Mouse (Mus musculus) kidney, embryonic 14.5 days (tissue): ENCODE results near the gene Ccl25. TPM values are rescaled to one million over a fixed set of nuclear protein-coding genes. Genes with fewer than 3 reads are reported as not detected.
A peak's percentile ranks its signal among the peaks of the same experiment; 100 is the strongest.
"Not testable (repeated sequence)": the region's sequence is repeated elsewhere in the genome, so short reads cannot be mapped to it uniquely, and the experiment has no call there.

Experiments used
- ATAC-seq: fragments of 200-750 bp; cut with Nextera tagmentation; 2 replicates; pipeline ENCODE4 v1.8.0; 2017; ENCODE audit warnings: moderate number of reproducible peaks, mild to moderate bottlenecking, moderate TSS enrichment, moderate library complexity; ENCODE audit not compliant: low FRiP score, low TSS enrichment
- H3K27ac ChIP-seq: fragments of 300-500 bp; sonication (generic); 2 replicates; pipeline ENCODE4 v1.5.1; 2014; ENCODE audit warnings: low read depth, mild to moderate bottlenecking, low read length, moderate library complexity, mixed read lengths
- H3K27me3 ChIP-seq: fragments of 300-500 bp; sonication (generic); 2 replicates; pipeline ENCODE4 v1.6.1; 2014; ENCODE audit warnings: mild to moderate bottlenecking, low read length; ENCODE audit not compliant: control insufficient read depth, insufficient read depth
- H3K36me3 ChIP-seq: fragments of 300-500 bp; sonication (generic); 2 replicates; pipeline ENCODE4 v1.6.1; 2014; ENCODE audit warnings: low read length, mixed read lengths; ENCODE audit not compliant: control insufficient read depth, insufficient read depth
- H3K4me1 ChIP-seq: fragments of 300-500 bp; sonication (generic); 2 replicates; pipeline ENCODE4 v1.6.1; 2014; ENCODE audit warnings: low read length, mixed read lengths; ENCODE audit not compliant: control insufficient read depth, insufficient read depth
- H3K4me2 ChIP-seq: fragments of 300-500 bp; sonication (generic); replicated peaks from 2 replicates; pipeline ENCODE4 v1.6.1; 2014; ENCODE audit warnings: low read depth, mild to moderate bottlenecking, low read length
- H3K4me3 ChIP-seq: fragments of 300-500 bp; sonication (generic); 2 replicates; pipeline ENCODE4 v1.5.1; 2014; ENCODE audit warnings: mild to moderate bottlenecking, low read length
- H3K9ac ChIP-seq: fragments of 300-500 bp; sonication (generic); 2 replicates; pipeline ENCODE4 v1.6.1; 2014; ENCODE audit warnings: low read depth, mild to moderate bottlenecking, low read length, moderate library complexity
- H3K9me3 ChIP-seq: fragments of 300-500 bp; sonication (generic); 2 replicates; pipeline ENCODE4 v1.6.1; 2016; ENCODE audit warnings: low read length; ENCODE audit not compliant: control insufficient read depth
- WGBS: fragments of 180-500 bp; shearing (Covaris S2); extraction: QIAGEN DNeasy Blood & Tissue Kit; methylation state at CpG from one replicate; pipeline ENCODE4 v1.1.7; 2014; 5-methylcytosine and 5-hydroxymethylcytosine counted together
- polyA plus RNA-seq: library from polyadenylated mRNA; unstranded; fragments of >200 nt; fragmentation: Nextera tagmentation; extraction: Ambion mirVana; gene quantifications from 2 replicates; pipeline ENCODE4 v1.2.1, GENCODE M21; 2014

Ccl25 gene
- polyA plus RNA-seq, 1 experiment from 2014 or later, result 14.7 TPM

DNA sequence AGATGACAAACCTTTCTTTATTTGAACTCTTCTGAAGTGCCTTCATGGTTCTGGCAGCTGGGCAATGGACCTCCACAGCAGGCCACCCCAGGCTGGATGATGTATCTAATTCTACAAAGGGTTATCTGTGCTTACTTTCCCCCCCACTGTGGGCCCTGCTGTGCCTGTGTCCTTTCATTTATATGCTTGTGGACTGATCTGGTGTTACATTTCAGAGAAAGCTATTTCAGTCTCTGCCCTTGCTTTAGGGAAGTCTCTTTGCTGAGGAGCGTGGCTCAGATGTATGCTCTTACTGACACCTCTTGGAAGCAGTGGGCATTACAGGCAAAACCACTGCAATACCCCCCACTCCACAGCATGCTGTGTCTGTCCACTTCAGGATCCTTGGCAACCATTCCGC lies 45.1 kb downstream of the Ccl25 start:
- no peaks in the 10 kb centered on the region for H3K27me3 ChIP-seq
- H3K4me3 ChIP-seq, result no peak overlapping the region
- ATAC-seq, result no peak; the same call in 1 of the 2 replicates
- H3K9me3 ChIP-seq, result 0 out of 2 replicates have a peak, but pooled peaks cover 3% of the 10 kb centered on the region
- no peak overlapping the region for H3K9ac ChIP-seq
- no peaks in the 10 kb centered on the region for H3K36me3 ChIP-seq
- no peaks in the 10 kb centered on the region for H3K4me1 ChIP-seq
- no peak overlapping the region for H3K4me2 ChIP-seq
- no peak overlapping the region for H3K27ac ChIP-seq
- 42% methylated on average over 2 of the region's 2 CpGs for WGBS

DNA sequence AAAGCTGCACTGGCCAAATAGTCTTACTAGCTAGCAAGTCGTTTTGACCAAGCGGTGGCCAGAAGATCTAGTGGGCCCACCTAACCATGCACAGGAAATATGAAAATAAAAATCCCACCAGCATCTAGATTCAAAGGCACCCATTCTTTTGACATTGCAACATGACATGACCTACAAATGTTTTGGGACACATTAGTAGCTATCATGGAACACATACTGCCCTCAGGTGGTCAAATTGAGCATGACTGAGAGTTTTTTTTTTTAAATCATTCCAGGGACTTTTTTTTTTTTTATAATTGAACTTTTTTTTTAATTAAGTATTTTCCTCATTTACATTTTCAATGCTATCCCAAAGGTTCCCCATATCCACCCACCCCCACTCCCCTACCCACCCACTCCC lies 47.6 kb downstream of the Ccl25 start:
- H3K27ac ChIP-seq, result no peak overlapping the region
- no peak for ATAC-seq
- no peaks in the 10 kb centered on the region for H3K4me1 ChIP-seq
- no peaks in the 10 kb centered on the region for H3K36me3 ChIP-seq
- no peaks in the 10 kb centered on the region for H3K9me3 ChIP-seq
- no peak overlapping the region for H3K4me3 ChIP-seq
- no peak overlapping the region for H3K9ac ChIP-seq
- no peak overlapping the region for H3K4me2 ChIP-seq
- WGBS, result 81% methylated on average over 2 of the region's 2 CpGs
- no peaks in the 10 kb centered on the region for H3K27me3 ChIP-seq

DNA sequence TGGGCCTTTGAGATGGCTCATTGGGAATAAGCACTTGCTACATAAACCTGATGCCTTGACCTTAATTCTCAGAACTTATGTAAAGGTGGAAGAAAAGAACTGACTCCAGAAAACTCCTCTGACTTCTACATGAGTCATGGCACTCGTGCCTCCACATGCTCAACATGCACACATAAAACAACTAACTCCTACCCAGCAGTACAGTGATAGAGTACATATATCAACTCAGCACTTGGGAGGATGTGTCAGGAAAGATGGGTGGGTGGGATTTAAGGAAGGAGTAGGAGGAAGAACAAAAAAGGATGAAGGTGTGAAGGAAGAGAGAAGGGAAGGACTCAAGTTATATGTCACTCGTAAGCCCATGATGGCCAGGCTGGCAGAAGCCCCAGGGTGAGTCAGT lies 76.4 kb downstream of the Ccl25 start:
- H3K36me3 ChIP-seq, result no peaks in the 10 kb centered on the region
- H3K27me3 ChIP-seq, result no peaks in the 10 kb centered on the region
- H3K27ac ChIP-seq, result no peak overlapping the region
- no peak overlapping the region for H3K4me2 ChIP-seq
- no peaks in the 10 kb centered on the region for H3K9me3 ChIP-seq
- H3K4me1 ChIP-seq, result no peaks in the 10 kb centered on the region
- no peak for ATAC-seq
- no peak overlapping the region for H3K4me3 ChIP-seq
- H3K9ac ChIP-seq, result no peak overlapping the region
- WGBS, result 93% methylated on average over 2 of the region's 2 CpGs

DNA sequence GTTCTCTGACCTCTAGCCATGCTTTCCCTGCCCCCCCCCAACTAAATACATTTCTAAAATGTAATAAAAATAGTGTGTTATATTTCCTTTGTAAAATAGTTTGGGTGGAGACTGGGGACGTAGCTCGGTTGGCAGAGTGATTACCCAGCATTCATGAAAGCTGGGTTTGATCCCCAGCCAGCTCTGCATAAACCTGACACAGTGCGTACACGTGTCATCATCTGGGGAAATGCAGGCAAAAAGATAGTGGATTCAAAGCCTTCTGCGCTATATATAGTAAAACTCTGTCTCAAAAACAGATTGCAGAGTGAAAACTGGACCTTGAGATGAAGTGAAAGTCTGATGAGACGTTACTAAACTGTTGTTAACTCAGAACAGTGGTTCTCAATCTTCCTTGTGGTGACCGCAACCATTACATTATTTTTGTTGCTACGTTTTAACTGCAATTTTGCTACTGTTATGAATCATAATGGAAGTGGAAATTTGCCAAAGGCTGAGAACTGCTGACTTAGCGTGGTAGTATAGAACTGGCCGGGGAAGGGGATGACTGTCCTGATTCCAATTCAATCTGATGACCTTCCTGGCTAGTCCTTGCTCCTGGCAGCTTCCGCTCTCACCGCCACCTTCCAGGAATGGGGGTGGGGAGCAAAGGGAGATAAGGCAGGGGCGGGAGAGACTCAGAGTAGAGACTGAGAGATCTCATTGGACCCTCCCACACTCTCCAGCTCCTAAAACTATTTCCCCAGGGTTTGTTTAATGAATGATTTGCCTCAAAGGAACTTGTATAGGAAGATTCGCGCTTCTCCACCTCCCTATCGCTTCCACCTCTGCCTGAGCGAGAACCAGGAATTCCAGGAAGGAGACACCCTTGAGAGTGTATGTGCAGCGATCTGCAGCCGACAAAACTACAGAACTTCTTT lies 79.2 kb downstream of the Ccl25 start:
- Histone ChIP-seq H3K27me3 (no peaks in the 10 kb centered on the region), H3K4me3 (peak overlapping the region; percentile 36), H3K4me2 (peak overlapping the region; percentile 57), H3K27ac (peak overlapping the region; percentile 83), H3K9ac (peak overlapping the region; percentile 60), H3K36me3 (no peaks in the 10 kb centered on the region), H3K4me1 (no peaks in the 10 kb centered on the region), H3K9me3 (no peaks in the 10 kb centered on the region)
- ATAC-seq, result peak; percentile 74
- 48% methylated on average over 19 of the region's 19 CpGs for WGBS

DNA sequence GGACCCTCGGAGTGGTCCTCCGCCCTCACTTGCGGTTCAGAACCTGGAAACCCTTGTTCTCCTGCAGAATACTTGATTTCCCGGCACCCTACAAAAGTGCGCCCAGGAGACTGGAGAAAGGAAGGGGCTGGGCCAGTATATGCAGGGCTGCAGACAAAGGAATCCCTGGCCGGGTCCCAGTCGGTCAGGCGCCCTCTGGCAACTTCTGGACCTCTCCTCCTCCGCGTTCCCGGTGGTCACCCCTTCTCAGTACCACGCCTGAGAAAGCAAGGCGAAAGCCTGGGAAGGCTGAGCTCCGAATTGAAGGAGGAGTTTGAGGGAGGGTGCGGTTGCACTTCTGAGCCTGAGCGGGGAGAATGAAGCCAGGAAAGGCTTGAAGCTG lies 79.9 kb downstream of the Ccl25 start:
- Histone ChIP-seq H3K36me3 (no peaks in the 10 kb centered on the region), H3K9me3 (no peaks in the 10 kb centered on the region), H3K4me3 (peak overlapping the region; percentile 36), H3K9ac (peak overlapping the region; percentile 60), H3K4me1 (no peaks in the 10 kb centered on the region), H3K27ac (peak overlapping the region; percentile 83), H3K4me2 (peak overlapping the region; percentile 57), H3K27me3 (no peaks in the 10 kb centered on the region)
- 8% methylated on average over 16 of the region's 16 CpGs for WGBS
- ATAC-seq, result peak; percentile 93

DNA sequence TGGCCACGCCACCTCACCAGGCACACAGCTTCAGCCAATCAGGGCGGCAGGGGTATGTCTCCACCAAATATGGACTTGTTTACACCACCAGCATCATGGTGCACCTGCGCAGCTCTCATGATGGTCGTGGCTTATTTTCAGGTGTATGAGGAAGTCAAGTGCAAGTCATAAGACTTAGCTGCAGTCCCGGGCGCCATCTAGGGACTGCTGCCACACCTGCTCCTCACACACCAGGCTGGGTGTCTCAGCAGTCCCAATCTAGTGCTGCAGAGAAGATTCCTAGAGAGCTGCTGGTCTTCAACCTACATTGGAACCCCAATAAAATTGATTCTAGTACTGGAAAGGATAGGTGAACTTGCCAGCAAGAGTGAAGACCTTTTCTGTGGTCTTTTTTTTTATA lies 83.4 kb downstream of the Ccl25 start:
- not testable (repeated sequence) for ATAC-seq, H3K27me3 ChIP-seq, H3K9ac ChIP-seq, H3K9me3 ChIP-seq, H3K27ac ChIP-seq, H3K4me3 ChIP-seq, H3K36me3 ChIP-seq, H3K4me2 ChIP-seq, H3K4me1 ChIP-seq
- WGBS, result 72% methylated on average over 6 of the region's 6 CpGs

Other genes with a start within 250 kb of the Ccl25 start
- not detected in 2 replicates for gene Cd209f, start 219.4 kb upstream of the Ccl25 start, polyA plus RNA-seq
- not detected in 2 replicates for gene Cd209g, start 191.1 kb upstream of the Ccl25 start, polyA plus RNA-seq
- 12.8 and 18.3 TPM in 2 replicates for gene Evi5l, start 158.6 kb upstream of the Ccl25 start, polyA plus RNA-seq
- gene Prr36, start 107.8 kb upstream of the Ccl25 start, polyA plus RNA-seq, result 3.8 and 7.1 TPM in 2 replicates
- gene Lrrc8e, start 98.4 kb upstream of the Ccl25 start, polyA plus RNA-seq, result 0.41 and 0.43 TPM in 2 replicates
- 22.6 and 24.3 TPM in 2 replicates for gene Map2k7, start 86.5 kb upstream of the Ccl25 start, polyA plus RNA-seq
- gene Gm49320, start 86.3 kb upstream of the Ccl25 start, polyA plus RNA-seq, result 0.86 and 2.2 TPM in 2 replicates
- gene Tgfbr3l, start 77.0 kb upstream of the Ccl25 start, polyA plus RNA-seq, result 4.7 and 5.9 TPM in 2 replicates
- 61.9 and 63.6 TPM in 2 replicates for gene Snapc2, start 72.1 kb upstream of the Ccl25 start, polyA plus RNA-seq
- gene Ctxn1, start 65.9 kb upstream of the Ccl25 start, polyA plus RNA-seq, result 86.1 and 93.1 TPM in 2 replicates
- 75.7 and 81.2 TPM in 2 replicates for gene Timm44, start 49.3 kb upstream of the Ccl25 start, polyA plus RNA-seq
- gene Elavl1, start 203 bp downstream of the Ccl25 start, polyA plus RNA-seq, result 201 and 312 TPM in 2 replicates
- 14.2 and 18.1 TPM in 2 replicates for gene Cers4, start 167.8 kb downstream of the Ccl25 start, polyA plus RNA-seq